Mouse (Mus musculus) spleen, adult 2 months (tissue): ENCODE measurements at regions not wholly inside any gene's neighbourhood (a gene's known extent, or its start where the extent isn't known, plus 50 kb on each side); places are given as distances from the start of the nearest gene placed in this dataset.

Experiments
- CTCF ChIP-seq: fragments of 200-500 bp; IDR thresholded peaks from 2 replicates; pipeline ENCODE4 v1.5.1; 2011; ENCODE audit warnings: mild to moderate bottlenecking, inconsistent platforms; ENCODE audit not compliant: insufficient read depth, insufficient read length, insufficient replicate concordance; ENCODE audit errors: extremely low read depth
- POLR2A ChIP-seq: fragments of 200-500 bp; IDR thresholded peaks from 2 replicates; pipeline ENCODE4 v1.6.1; 2011; ENCODE audit warnings: low read depth, low read length, inconsistent platforms

DNA sequence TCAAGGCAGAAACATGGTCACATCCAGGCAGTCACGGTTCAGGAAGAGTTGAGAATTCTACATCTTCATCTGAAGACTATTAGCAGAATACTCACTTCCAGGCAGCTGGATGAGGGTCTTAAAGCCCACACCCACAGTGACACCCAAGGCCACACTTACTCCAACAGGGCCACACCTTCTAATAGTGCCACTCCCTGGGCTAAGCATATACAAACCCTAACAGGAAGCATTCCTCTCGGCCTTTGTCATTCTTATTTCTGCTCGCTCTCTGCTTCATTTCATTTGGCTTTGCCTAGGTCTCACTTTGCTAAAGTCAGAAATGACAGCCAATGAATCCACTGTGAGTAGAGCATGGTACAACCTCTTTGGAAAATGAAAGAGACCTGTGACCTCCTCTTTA is 100.4 kb upstream of the Zfp648 start:
- TF ChIP-seq CTCF (no peak), POLR2A (no peak)
